Mouse (Mus musculus) lung, postnatal 0 days (tissue): ENCODE data around the gene Rhox3g.
"Not testable (repeated sequence)": the region's sequence is repeated elsewhere in the genome, so short reads cannot be mapped to it uniquely, and the experiment has no call there.

Source experiments
- CTCF ChIP-seq: IDR thresholded peaks from 2 replicates; pipeline ENCODE4 v1.5.1; 2016; ENCODE audit warnings: antibody characterized with exemption, mild to moderate bottlenecking
- EP300 ChIP-seq: IDR thresholded peaks from 2 replicates; pipeline ENCODE4 v1.6.1; 2016; ENCODE audit warnings: antibody characterized with exemption, mild to moderate bottlenecking, control low read depth

- not testable (repeated sequence) for TF ChIP-seq CTCF, EP300
Measured at GRCm38 (mm10) chrX:37651227-37651626, 22.8 kb upstream of the Rhox3g start, which contains the start of gene Rhox4g.
